Mouse (Mus musculus): ENCODE data around the gene Dcun1d1. TPM values are rescaled to one million over a fixed set of nuclear protein-coding genes. Genes with fewer than 3 reads are reported as not detected.

Dcun1d1 gene
- total and polyA plus RNA-seq, 3 experiments, result 7.7 to 63.0 (median 60.7) TPM

- WGBS, result 50% methylated on average over 3 of the region's 3 CpGs
These were observed 19.0 kb downstream of the Dcun1d1 start for GRCm38 (mm10) chr3:35918229-35918628.

DNA sequence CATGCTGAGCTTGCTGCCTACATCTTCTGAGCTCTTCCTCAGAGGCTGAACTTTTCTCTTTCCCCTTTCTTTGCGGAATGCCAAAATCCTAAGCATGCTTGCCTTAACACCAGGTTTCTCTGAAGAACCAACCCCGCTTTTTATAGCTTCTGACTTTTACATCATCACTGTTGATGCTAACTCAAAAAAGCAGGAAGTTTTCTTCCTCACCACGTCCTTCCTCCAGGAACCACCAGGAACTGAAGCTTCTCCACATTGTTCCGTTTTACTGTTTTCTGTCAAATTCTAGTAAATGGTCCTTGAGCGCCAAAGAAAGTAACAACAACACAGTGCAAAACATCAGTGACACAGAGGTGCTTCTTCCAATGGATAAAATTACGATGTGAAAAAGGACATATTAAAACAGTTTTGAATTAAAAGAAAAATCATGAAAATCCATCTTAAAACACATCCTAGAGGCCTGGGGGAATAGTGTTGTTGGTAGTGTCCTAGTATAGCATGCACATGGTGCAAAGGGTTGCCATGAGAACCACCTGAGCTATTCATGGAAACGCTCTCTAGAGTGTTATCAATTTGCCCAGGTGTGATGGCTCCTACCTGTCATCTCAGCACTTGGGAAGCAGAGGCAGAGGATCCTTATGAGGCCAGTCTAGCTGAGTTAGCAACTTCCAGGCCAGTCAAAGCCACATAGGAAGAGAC, 28.1 kb downstream of the Dcun1d1 start:
- H3K4me1 ChIP-seq (ENCODE audit: control insufficient read depth, insufficient read depth, low read length), result peaks cover 1% of the 10 kb centered on the region; the same call in 1 of the 2 replicates
- H3K4me3 ChIP-seq, result no peak overlapping the region
- no peak for DNase-seq
- intact Hi-C loops (cut with DNase I), result no loop called here
- no peaks in the 10 kb centered on the region for H3K79me2 ChIP-seq (replicated peaks; ENCODE audit: control insufficient read depth, insufficient read depth, low read length)
- H3K27ac ChIP-seq, result no peak overlapping the region
- WGBS, result 68% methylated on average over 7 of the region's 7 CpGs
- no peaks in the 10 kb centered on the region for H3K27me3 ChIP-seq (ENCODE audit: control insufficient read depth, insufficient read depth, low read length)
- H3K36me3 ChIP-seq (ENCODE audit: control insufficient read depth, insufficient read depth, low read length), result peaks cover 3% of the 10 kb centered on the region
- no peak overlapping the region for H3K9ac ChIP-seq (ENCODE audit: low read depth, low read length)
- TF ChIP-seq POLR2A (IDR thresholded peaks at IDR 0.05; ENCODE audit: insufficient read depth, low read depth, low read length) (no peak), EP300 (IDR thresholded peaks at IDR 0.05; ENCODE audit: insufficient read depth, low read depth, low read length) (no peak), CTCF (IDR thresholded peaks at IDR 0.05) (no peak)

More at GRCm38 (mm10) chr3:35918229-35918628, 19.0 kb downstream of the Dcun1d1 start:
- H3K36me3 ChIP-seq (ENCODE audit: control insufficient read depth, insufficient read depth, low read length), result peaks cover 19% of the 10 kb centered on the region
- no peak overlapping the region for H3K27ac ChIP-seq
- intact Hi-C loops (cut with DNase I), result no loop called here
- TF ChIP-seq CTCF (IDR thresholded peaks at IDR 0.05) (no peak), EP300 (IDR thresholded peaks at IDR 0.05; ENCODE audit: insufficient read depth, low read depth, low read length) (no peak), POLR2A (IDR thresholded peaks at IDR 0.05; ENCODE audit: insufficient read depth, low read depth, low read length) (no peak)
- H3K4me1 ChIP-seq (ENCODE audit: control insufficient read depth, insufficient read depth, low read length), result peaks cover 5% of the 10 kb centered on the region
- peaks cover 4% of the 10 kb centered on the region for H3K79me2 ChIP-seq (replicated peaks; ENCODE audit: control insufficient read depth, insufficient read depth, low read length)
- no peak overlapping the region for H3K4me3 ChIP-seq
- DNase-seq, result no peak
- no peaks in the 10 kb centered on the region for H3K27me3 ChIP-seq (ENCODE audit: control insufficient read depth, insufficient read depth, low read length)
- H3K9ac ChIP-seq (ENCODE audit: low read depth, low read length), result no peak overlapping the region

- TF ChIP-seq POLR2A (IDR thresholded peaks at IDR 0.05; ENCODE audit: insufficient read depth, low read depth, low read length) (no peak), EP300 (IDR thresholded peaks at IDR 0.05; ENCODE audit: insufficient read depth, low read depth, low read length) (no peak)
- intact Hi-C loops (cut with DNase I), result no loop called here
- H3K36me3 ChIP-seq (ENCODE audit: control insufficient read depth, insufficient read depth, low read length), result peaks cover 3% of the 10 kb centered on the region
These were observed 36.6 kb downstream of the Dcun1d1 start for GRCm38 (mm10) chr3:35900555-35901204.

DNA sequence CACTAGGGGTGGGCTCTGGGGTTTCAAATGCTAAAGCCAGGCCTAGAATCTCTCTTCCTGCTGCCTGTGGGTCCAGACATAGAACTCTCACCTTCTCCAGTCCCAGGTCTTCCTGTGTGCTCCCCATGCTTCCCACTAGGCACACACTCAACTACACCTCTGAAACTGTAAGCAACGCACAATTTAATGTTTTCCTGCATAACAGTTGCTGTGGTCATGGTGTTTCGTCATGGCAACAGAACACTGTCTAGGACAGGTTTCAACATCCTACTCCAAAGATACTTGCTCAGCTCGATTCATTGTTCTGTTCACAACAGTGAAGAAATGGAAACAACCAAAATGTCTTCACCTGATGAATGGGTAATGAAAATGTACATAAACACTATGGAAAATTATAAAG, 38.1 kb downstream of the Dcun1d1 start:
- intact Hi-C loops (cut with DNase I), result no loop called here
- 95% methylated on average over 3 of the region's 3 CpGs for WGBS
- H3K4me1 ChIP-seq (ENCODE audit: control insufficient read depth, insufficient read depth, low read length), result no peaks in the 10 kb centered on the region
- H3K79me2 ChIP-seq (replicated peaks; ENCODE audit: control insufficient read depth, insufficient read depth, low read length), result no peaks in the 10 kb centered on the region
- no peak overlapping the region for H3K4me3 ChIP-seq
- TF ChIP-seq POLR2A (IDR thresholded peaks at IDR 0.05; ENCODE audit: insufficient read depth, low read depth, low read length), result no peak
- TF ChIP-seq EP300 (IDR thresholded peaks at IDR 0.05; ENCODE audit: insufficient read depth, low read depth, low read length), result no peak
- no peak for TF ChIP-seq CTCF (IDR thresholded peaks at IDR 0.05)
- no peaks in the 10 kb centered on the region; the same call in none of the 2 replicates for H3K36me3 ChIP-seq (ENCODE audit: control insufficient read depth, insufficient read depth, low read length)
- no peak for DNase-seq
- H3K9ac ChIP-seq (ENCODE audit: low read depth, low read length), result no peak overlapping the region
- no peak overlapping the region for H3K27ac ChIP-seq
- no peaks in the 10 kb centered on the region for H3K27me3 ChIP-seq (ENCODE audit: control insufficient read depth, insufficient read depth, low read length)

More at GRCm38 (mm10) chr3:35900555-35901204, 36.6 kb downstream of the Dcun1d1 start:
- H3K9ac ChIP-seq (ENCODE audit: low read depth, low read length), result no peak overlapping the region
- no peaks in the 10 kb centered on the region for H3K4me1 ChIP-seq (ENCODE audit: control insufficient read depth, insufficient read depth, low read length)
- DNase-seq, result no peak
- H3K4me3 ChIP-seq, result no peak overlapping the region
- WGBS, result 96% methylated on average over 5 of the region's 5 CpGs
- H3K79me2 ChIP-seq (replicated peaks; ENCODE audit: control insufficient read depth, insufficient read depth, low read length), result no peaks in the 10 kb centered on the region
- H3K27ac ChIP-seq, result no peak overlapping the region
- no peaks in the 10 kb centered on the region for H3K27me3 ChIP-seq (ENCODE audit: control insufficient read depth, insufficient read depth, low read length)

DNA sequence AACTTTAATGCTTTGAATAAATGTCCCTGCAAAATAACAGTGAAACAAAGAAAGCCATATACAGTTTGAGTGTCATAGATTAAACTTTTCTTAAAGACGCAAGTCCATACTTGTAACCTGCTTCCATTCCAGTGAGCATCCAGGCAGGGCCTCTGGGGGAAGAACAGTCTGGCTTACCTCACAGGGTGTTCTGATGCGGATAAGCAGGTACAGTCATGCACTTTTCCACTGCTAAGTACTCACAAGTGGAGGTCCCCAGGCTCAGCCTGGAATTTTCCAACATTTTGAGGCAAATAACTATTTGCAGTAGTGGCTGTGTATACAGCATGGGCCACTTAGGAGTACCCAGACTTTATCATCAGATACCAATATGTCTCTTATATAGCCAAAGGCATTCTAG, 39.3 kb downstream of the Dcun1d1 start:
- Histone ChIP-seq H3K4me1 (ENCODE audit: control insufficient read depth, insufficient read depth, low read length) (no peaks in the 10 kb centered on the region), H3K27me3 (ENCODE audit: control insufficient read depth, insufficient read depth, low read length) (no peaks in the 10 kb centered on the region), H3K36me3 (ENCODE audit: control insufficient read depth, insufficient read depth, low read length) (no peaks in the 10 kb centered on the region; the same call in none of the 2 replicates), H3K9ac (ENCODE audit: low read depth, low read length) (no peak overlapping the region), H3K79me2 (replicated peaks; ENCODE audit: control insufficient read depth, insufficient read depth, low read length) (no peaks in the 10 kb centered on the region), H3K27ac (no peak overlapping the region), H3K4me3 (no peak overlapping the region)
- intact Hi-C loops (cut with DNase I), result no loop called here
- no peak for DNase-seq
- WGBS, result 100% methylated on average over 2 of the region's 2 CpGs
- TF ChIP-seq CTCF (IDR thresholded peaks at IDR 0.05), result no peak

- H3K9ac ChIP-seq (ENCODE audit: low read depth, low read length), result no peak overlapping the region
- no peak for TF ChIP-seq EP300 (IDR thresholded peaks at IDR 0.05; ENCODE audit: insufficient read depth, low read depth, low read length)
- H3K36me3 ChIP-seq (ENCODE audit: control insufficient read depth, insufficient read depth, low read length), result no peaks in the 10 kb centered on the region
- no peak overlapping the region for H3K27ac ChIP-seq
- intact Hi-C loops (cut with DNase I), result no loop called here
- H3K79me2 ChIP-seq (replicated peaks; ENCODE audit: control insufficient read depth, insufficient read depth, low read length), result no peaks in the 10 kb centered on the region
- DNase-seq, result no peak
- H3K4me3 ChIP-seq, result no peak overlapping the region
- 88% methylated on average over 5 of the region's 5 CpGs for WGBS
- H3K27me3 ChIP-seq (ENCODE audit: control insufficient read depth, insufficient read depth, low read length), result no peaks in the 10 kb centered on the region
- no peaks in the 10 kb centered on the region for H3K4me1 ChIP-seq (ENCODE audit: control insufficient read depth, insufficient read depth, low read length)
These were observed 44.1 kb downstream of the Dcun1d1 start for GRCm38 (mm10) chr3:35893156-35893555.

All from heart, adult 2 months (tissue).